Mouse (Mus musculus): Measurements from ENCODE around the gene Palld. TPM values are rescaled to one million over a fixed set of nuclear protein-coding genes. Genes with fewer than 3 reads are reported as not detected.

Gene Palld
- polyA plus RNA-seq, 1 experiment from 2014 or later, result 48.3 TPM

GRCm38 (mm10) chr8:61877607-61878006, 24.9 kb downstream of the Palld start:
- Histone ChIP-seq H3K27me3 (ENCODE audit: control insufficient read depth, insufficient read depth, low read length) (no peaks in the 10 kb centered on the region), H3K27ac (ENCODE audit: low read depth, low read length) (no peak overlapping the region), H3K4me2 (replicated peaks; ENCODE audit: low read depth, low read length) (no peak overlapping the region), H3K36me3 (ENCODE audit: control insufficient read depth, insufficient read depth, low read length) (no peaks in the 10 kb centered on the region), H3K4me3 (ENCODE audit: low read depth, low read length) (no peak overlapping the region), H3K9me3 (ENCODE audit: control insufficient read depth, low read length) (no peaks in the 10 kb centered on the region), H3K4me1 (replicated peaks; ENCODE audit: control insufficient read depth, insufficient read depth, low read length) (no peaks in the 10 kb centered on the region), H3K9ac (ENCODE audit: low read depth, low read length) (no peak overlapping the region)
- DNase-seq (ENCODE audit: low spot score), result no peak
- WGBS, result 80% methylated on average over 7 of the region's 7 CpGs
- no peak for ATAC-seq (ENCODE audit: low FRiP score)

- Histone ChIP-seq H3K9ac (ENCODE audit: low read depth, low read length) (no peak overlapping the region), H3K36me3 (ENCODE audit: control insufficient read depth, insufficient read depth, low read length) (no peaks in the 10 kb centered on the region), H3K4me2 (replicated peaks; ENCODE audit: low read depth, low read length) (no peak overlapping the region), H3K4me3 (ENCODE audit: low read depth, low read length) (no peak overlapping the region), H3K9me3 (ENCODE audit: control insufficient read depth, low read length) (no peaks in the 10 kb centered on the region), H3K27me3 (ENCODE audit: control insufficient read depth, insufficient read depth, low read length) (no peaks in the 10 kb centered on the region), H3K4me1 (replicated peaks; ENCODE audit: control insufficient read depth, insufficient read depth, low read length) (no peaks in the 10 kb centered on the region), H3K27ac (ENCODE audit: low read depth, low read length) (no peak overlapping the region)
- DNase-seq (ENCODE audit: low spot score) (peak; percentile 86), ATAC-seq (ENCODE audit: low FRiP score) (0 out of 2 replicates have a peak, but pooled peaks have one; percentile 27)
- 11% methylated on average over 5 of the region's 5 CpGs for WGBS
These were observed 27.2 kb downstream of the Palld start for GRCm38 (mm10) chr8:61875290-61875689.

- ATAC-seq (ENCODE audit: low FRiP score), result no peak
- H3K9me3 ChIP-seq (ENCODE audit: control insufficient read depth, low read length), result no peaks in the 10 kb centered on the region
- H3K9ac ChIP-seq (ENCODE audit: low read depth, low read length), result no peak overlapping the region
- 57% methylated on average over 9 of the region's 9 CpGs for WGBS
- H3K4me3 ChIP-seq (ENCODE audit: low read depth, low read length), result no peak overlapping the region
- DNase-seq (ENCODE audit: low spot score), result peak; percentile 32
- no peaks in the 10 kb centered on the region for H3K4me1 ChIP-seq (replicated peaks; ENCODE audit: control insufficient read depth, insufficient read depth, low read length)
- H3K27ac ChIP-seq (ENCODE audit: low read depth, low read length), result no peak overlapping the region
- no peaks in the 10 kb centered on the region for H3K27me3 ChIP-seq (ENCODE audit: control insufficient read depth, insufficient read depth, low read length)
- no peak overlapping the region for H3K4me2 ChIP-seq (replicated peaks; ENCODE audit: low read depth, low read length)
- no peaks in the 10 kb centered on the region for H3K36me3 ChIP-seq (ENCODE audit: control insufficient read depth, insufficient read depth, low read length)
These were observed 28.5 kb downstream of the Palld start for GRCm38 (mm10) chr8:61873994-61874393.

- no peaks in the 10 kb centered on the region for H3K9me3 ChIP-seq (ENCODE audit: control insufficient read depth, low read length)
- no peaks in the 10 kb centered on the region for H3K4me1 ChIP-seq (replicated peaks; ENCODE audit: control insufficient read depth, insufficient read depth, low read length)
- no peak for ATAC-seq (ENCODE audit: low FRiP score)
- no peak overlapping the region for H3K4me3 ChIP-seq (ENCODE audit: low read depth, low read length)
- no peaks in the 10 kb centered on the region for H3K27me3 ChIP-seq (ENCODE audit: control insufficient read depth, insufficient read depth, low read length)
- H3K36me3 ChIP-seq (ENCODE audit: control insufficient read depth, insufficient read depth, low read length), result no peaks in the 10 kb centered on the region
- WGBS, result 86% methylated on average over 3 of the region's 3 CpGs
- no peak overlapping the region for H3K27ac ChIP-seq (ENCODE audit: low read depth, low read length)
- no peak overlapping the region for H3K4me2 ChIP-seq (replicated peaks; ENCODE audit: low read depth, low read length)
- no peak overlapping the region for H3K9ac ChIP-seq (ENCODE audit: low read depth, low read length)
- no peak for DNase-seq (ENCODE audit: low spot score)
These were observed 34.0 kb downstream of the Palld start for GRCm38 (mm10) chr8:61868481-61868880.

GRCm38 (mm10) chr8:61866920-61867319, 35.6 kb downstream of the Palld start:
- Histone ChIP-seq H3K4me1 (replicated peaks; ENCODE audit: control insufficient read depth, insufficient read depth, low read length) (no peaks in the 10 kb centered on the region), H3K27ac (ENCODE audit: low read depth, low read length) (no peak overlapping the region), H3K27me3 (ENCODE audit: control insufficient read depth, insufficient read depth, low read length) (no peaks in the 10 kb centered on the region), H3K4me2 (replicated peaks; ENCODE audit: low read depth, low read length) (no peak overlapping the region), H3K4me3 (ENCODE audit: low read depth, low read length) (no peak overlapping the region), H3K9ac (ENCODE audit: low read depth, low read length) (no peak overlapping the region), H3K9me3 (ENCODE audit: control insufficient read depth, low read length) (no peaks in the 10 kb centered on the region), H3K36me3 (ENCODE audit: control insufficient read depth, insufficient read depth, low read length) (no peaks in the 10 kb centered on the region)
- ATAC-seq (ENCODE audit: low FRiP score), result no peak
- WGBS, result 70% methylated on average over 1 of the region's 1 CpGs
- no peak for DNase-seq (ENCODE audit: low spot score)

- H3K36me3 ChIP-seq (ENCODE audit: control insufficient read depth, insufficient read depth, low read length), result no peaks in the 10 kb centered on the region
- no peaks in the 10 kb centered on the region for H3K4me1 ChIP-seq (replicated peaks; ENCODE audit: control insufficient read depth, insufficient read depth, low read length)
- H3K9me3 ChIP-seq (ENCODE audit: control insufficient read depth, low read length), result no peaks in the 10 kb centered on the region
- H3K27ac ChIP-seq (ENCODE audit: low read depth, low read length), result no peak overlapping the region
- DNase-seq (ENCODE audit: low spot score) (no peak), ATAC-seq (ENCODE audit: low FRiP score) (no peak)
- 91% methylated on average over 7 of the region's 7 CpGs for WGBS
- no peak overlapping the region for H3K4me2 ChIP-seq (replicated peaks; ENCODE audit: low read depth, low read length)
- H3K27me3 ChIP-seq (ENCODE audit: control insufficient read depth, insufficient read depth, low read length), result no peaks in the 10 kb centered on the region
- H3K9ac ChIP-seq (ENCODE audit: low read depth, low read length), result no peak overlapping the region
- no peak overlapping the region for H3K4me3 ChIP-seq (ENCODE audit: low read depth, low read length)
These were observed 37.1 kb downstream of the Palld start for GRCm38 (mm10) chr8:61865365-61865764.

GRCm38 (mm10) chr8:61851270-61851669, 51.2 kb downstream of the Palld start:
- ATAC-seq (ENCODE audit: low FRiP score), result no peak
- no peak for DNase-seq (ENCODE audit: low spot score)
- H3K4me3 ChIP-seq (ENCODE audit: low read depth, low read length), result no peak overlapping the region
- H3K27ac ChIP-seq (ENCODE audit: low read depth, low read length), result no peak overlapping the region
- 83% methylated on average over 4 of the region's 4 CpGs for WGBS
- H3K36me3 ChIP-seq (ENCODE audit: control insufficient read depth, insufficient read depth, low read length), result no peaks in the 10 kb centered on the region
- H3K9ac ChIP-seq (ENCODE audit: low read depth, low read length), result no peak overlapping the region
- H3K4me2 ChIP-seq (replicated peaks; ENCODE audit: low read depth, low read length), result no peak overlapping the region
- H3K4me1 ChIP-seq (replicated peaks; ENCODE audit: control insufficient read depth, insufficient read depth, low read length), result no peaks in the 10 kb centered on the region
- no peaks in the 10 kb centered on the region for H3K27me3 ChIP-seq (ENCODE audit: control insufficient read depth, insufficient read depth, low read length)
- H3K9me3 ChIP-seq (ENCODE audit: control insufficient read depth, low read length), result no peaks in the 10 kb centered on the region

GRCm38 (mm10) chr8:61848581-61849162, 53.8 kb downstream of the Palld start:
- no peak overlapping the region for H3K4me2 ChIP-seq (replicated peaks; ENCODE audit: low read depth, low read length)
- ATAC-seq (ENCODE audit: low FRiP score) (peak; percentile 67; the same call in 1 of the 2 replicates), DNase-seq (ENCODE audit: low spot score) (peak; percentile 52)
- no peak overlapping the region for H3K9ac ChIP-seq (ENCODE audit: low read depth, low read length)
- no peak overlapping the region for H3K27ac ChIP-seq (ENCODE audit: low read depth, low read length)
- H3K36me3 ChIP-seq (ENCODE audit: control insufficient read depth, insufficient read depth, low read length), result no peaks in the 10 kb centered on the region
- no peaks in the 10 kb centered on the region for H3K27me3 ChIP-seq (ENCODE audit: control insufficient read depth, insufficient read depth, low read length)
- no peak overlapping the region for H3K4me3 ChIP-seq (ENCODE audit: low read depth, low read length)
- 52% methylated on average over 7 of the region's 7 CpGs for WGBS
- H3K9me3 ChIP-seq (ENCODE audit: control insufficient read depth, low read length), result no peaks in the 10 kb centered on the region
- H3K4me1 ChIP-seq (replicated peaks; ENCODE audit: control insufficient read depth, insufficient read depth, low read length), result no peaks in the 10 kb centered on the region

- H3K36me3 ChIP-seq (ENCODE audit: control insufficient read depth, insufficient read depth, low read length), result no peaks in the 10 kb centered on the region
- no peak overlapping the region for H3K4me3 ChIP-seq (ENCODE audit: low read depth, low read length)
- no peak overlapping the region for H3K27ac ChIP-seq (ENCODE audit: low read depth, low read length)
- no peaks in the 10 kb centered on the region for H3K4me1 ChIP-seq (replicated peaks; ENCODE audit: control insufficient read depth, insufficient read depth, low read length)
- ATAC-seq (ENCODE audit: low FRiP score) (no peak), DNase-seq (ENCODE audit: low spot score) (no peak)
- 85% methylated on average over 5 of the region's 5 CpGs for WGBS
- no peak overlapping the region for H3K9ac ChIP-seq (ENCODE audit: low read depth, low read length)
- no peaks in the 10 kb centered on the region for H3K9me3 ChIP-seq (ENCODE audit: control insufficient read depth, low read length)
- H3K4me2 ChIP-seq (replicated peaks; ENCODE audit: low read depth, low read length), result no peak overlapping the region
- H3K27me3 ChIP-seq (ENCODE audit: control insufficient read depth, insufficient read depth, low read length), result no peaks in the 10 kb centered on the region
These were observed 55.0 kb downstream of the Palld start for GRCm38 (mm10) chr8:61847494-61847893.
